Mouse (Mus musculus) forebrain, embryonic 11.5 days (tissue): ENCODE measurements around the gene Slc37a2. TPM values are rescaled to one million over a fixed set of nuclear protein-coding genes. Genes with fewer than 3 reads are reported as not detected.

ENCODE experiments used
- ATAC-seq: fragments of 200-750 bp; cut with Nextera tagmentation; replicated peaks from 2 replicates; pipeline ENCODE4 v1.8.0; 2017; ENCODE audit warnings: moderate TSS enrichment; ENCODE audit not compliant: low FRiP score
- DNase-seq: peaks from one replicate; pipeline ENCODE4 v3.0.0-alpha.2; 2017; ENCODE audit warnings: low spot score
- H3K27ac ChIP-seq: fragments of 300-500 bp; sonication (generic); 2 replicates; pipeline ENCODE4 v1.5.1; 2014; ENCODE audit warnings: low read depth, low read length
- H3K27me3 ChIP-seq: fragments of 300-500 bp; sonication (generic); 2 replicates; pipeline ENCODE4 v1.6.1; 2014; ENCODE audit warnings: mild to moderate bottlenecking, low read length, mixed read lengths; ENCODE audit not compliant: control insufficient read depth, insufficient read depth
- H3K36me3 ChIP-seq: fragments of 300-500 bp; sonication (generic); 2 replicates; pipeline ENCODE4 v1.6.1; 2014; ENCODE audit warnings: mild to moderate bottlenecking, low read length, moderate library complexity, mixed read lengths; ENCODE audit not compliant: control insufficient read depth, insufficient read depth
- H3K4me1 ChIP-seq: fragments of 300-500 bp; sonication (generic); replicated peaks from 2 replicates; pipeline ENCODE4 v1.6.1; 2014; ENCODE audit warnings: low read length, mixed read lengths; ENCODE audit not compliant: control insufficient read depth, insufficient read depth
- H3K4me2 ChIP-seq: fragments of 300-500 bp; sonication (generic); 2 replicates; pipeline ENCODE4 v1.6.1; 2014; ENCODE audit warnings: low read depth, mild to moderate bottlenecking, low read length, moderate library complexity, mixed read lengths; ENCODE audit not compliant: severe bottlenecking
- H3K4me3 ChIP-seq: fragments of 300-500 bp; sonication (generic); 2 replicates; pipeline ENCODE4 v1.5.1; 2014; ENCODE audit warnings: low read depth, low read length
- H3K9ac ChIP-seq: fragments of 300-500 bp; sonication (generic); 2 replicates; pipeline ENCODE4 v1.6.1; 2014; ENCODE audit warnings: low read length
- H3K9me3 ChIP-seq: fragments of 300-500 bp; sonication (generic); 2 replicates; pipeline ENCODE4 v1.6.1; 2016; ENCODE audit warnings: low read length, mixed read lengths; ENCODE audit not compliant: control insufficient read depth
- WGBS: fragments of 180-500 bp; shearing (Covaris S2); extraction: QIAGEN DNeasy Blood & Tissue Kit; methylation state at CpG from one replicate; pipeline ENCODE4 v1.1.7; 2014; 5-methylcytosine and 5-hydroxymethylcytosine counted together
- polyA plus RNA-seq: library from polyadenylated mRNA; unstranded; fragments of >200 nt; fragmentation: Nextera tagmentation; extraction: Ambion mirVana; gene quantifications from 2 replicates; pipeline ENCODE4 v1.2.1, GENCODE M21; 2014

Slc37a2 gene
- polyA plus RNA-seq, 1 experiment from 2014 or later, result 2.2 TPM

DNA sequence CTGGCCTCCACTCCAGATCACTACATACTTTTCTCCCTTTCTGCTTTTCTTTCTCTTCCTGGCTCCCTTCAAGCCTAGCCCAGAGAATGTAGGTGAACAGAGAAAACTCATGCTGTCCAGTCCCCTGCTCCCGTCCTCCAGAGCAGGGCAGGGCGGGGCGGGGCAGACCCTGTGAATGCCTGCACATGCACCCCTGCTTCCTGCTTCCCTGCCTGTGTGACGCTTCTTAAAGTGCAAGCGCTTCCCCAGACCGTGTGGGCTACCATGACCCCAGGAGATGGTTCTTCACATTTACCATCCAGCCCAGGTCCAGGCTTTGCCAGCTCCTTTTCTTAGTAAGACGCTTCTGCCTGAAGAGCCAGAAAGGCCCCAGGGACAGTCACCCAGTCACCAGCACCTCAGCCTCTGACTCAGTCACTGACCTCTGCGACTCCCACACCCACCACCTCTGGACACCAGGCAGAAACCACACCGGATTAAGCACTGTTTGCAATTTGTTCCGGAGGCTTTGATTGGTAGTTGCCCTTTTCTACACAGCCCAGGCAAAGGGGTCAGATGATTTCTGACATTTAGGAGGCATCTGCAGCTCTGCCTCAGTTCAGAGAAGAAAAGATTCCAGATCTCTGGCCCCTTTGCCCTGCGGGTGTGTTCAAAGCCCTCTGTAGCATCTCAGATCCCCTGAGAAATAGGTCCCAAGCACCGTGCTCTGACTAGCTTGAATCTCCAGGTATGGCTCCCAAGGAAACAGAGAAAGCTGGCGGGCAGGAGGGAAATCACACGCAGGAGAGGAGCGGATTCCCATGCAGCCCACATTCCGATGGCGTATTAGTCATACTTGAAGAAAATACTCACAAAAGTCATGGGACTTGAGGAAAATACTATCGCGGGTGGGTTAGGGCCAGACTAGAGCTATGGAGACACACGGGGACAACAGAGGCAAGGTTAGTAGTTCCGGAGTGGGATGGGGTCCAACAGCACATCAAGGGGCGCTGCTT is 23.0 kb downstream of the Slc37a2 start:
- Histone ChIP-seq H3K27ac (no peak overlapping the region), H3K9ac (no peak overlapping the region), H3K4me3 (no peak overlapping the region), H3K27me3 (no peaks in the 10 kb centered on the region), H3K36me3 (no peaks in the 10 kb centered on the region), H3K4me2 (no peak overlapping the region), H3K9me3 (no peaks in the 10 kb centered on the region), H3K4me1 (no peaks in the 10 kb centered on the region)
- ATAC-seq (no peak), DNase-seq (no peak)
- WGBS, result 62% methylated on average over 22 of the region's 22 CpGs

DNA sequence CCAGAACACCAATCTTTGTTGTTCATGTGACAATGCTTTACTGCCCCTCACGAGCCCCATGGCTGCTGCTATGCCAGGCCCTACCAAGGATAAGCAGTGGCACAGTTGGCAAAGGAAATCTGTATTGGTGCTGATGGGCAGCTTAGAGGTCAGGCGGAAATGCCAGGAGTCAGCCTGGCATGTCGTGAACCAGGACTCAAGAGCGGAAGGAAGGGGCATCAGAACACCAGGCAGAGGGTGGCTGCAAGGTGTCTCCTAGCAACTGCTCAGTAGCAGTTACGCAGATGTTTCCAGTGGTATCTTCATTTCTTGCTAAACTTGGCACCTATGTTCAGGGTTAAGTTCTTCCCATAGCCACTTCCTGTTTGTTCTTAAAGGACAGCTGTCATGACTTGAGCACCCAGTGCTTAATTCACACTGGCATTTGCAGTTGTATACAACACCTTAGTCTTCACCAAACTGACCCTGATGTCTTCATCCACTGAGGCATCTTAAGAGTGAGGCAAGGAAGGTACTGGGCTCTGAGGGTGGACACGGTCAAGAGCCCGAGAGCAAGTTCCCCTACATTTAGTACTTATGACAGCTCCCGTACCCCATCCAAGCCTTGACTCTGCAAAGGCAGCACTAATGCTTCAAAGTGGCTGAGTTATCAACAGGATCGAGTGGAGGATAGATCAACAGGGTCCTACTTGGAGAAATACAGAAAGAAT is 24.9 kb downstream of the Slc37a2 start:
- no peak overlapping the region for H3K9ac ChIP-seq
- no peak overlapping the region for H3K4me3 ChIP-seq
- ATAC-seq (no peak), DNase-seq (no peak)
- no peak overlapping the region for H3K4me2 ChIP-seq
- H3K27me3 ChIP-seq, result no peaks in the 10 kb centered on the region
- no peak overlapping the region for H3K27ac ChIP-seq
- H3K36me3 ChIP-seq, result no peaks in the 10 kb centered on the region
- 92% methylated on average over 9 of the region's 9 CpGs for WGBS
- H3K9me3 ChIP-seq, result no peaks in the 10 kb centered on the region
- H3K4me1 ChIP-seq, result no peaks in the 10 kb centered on the region

DNA sequence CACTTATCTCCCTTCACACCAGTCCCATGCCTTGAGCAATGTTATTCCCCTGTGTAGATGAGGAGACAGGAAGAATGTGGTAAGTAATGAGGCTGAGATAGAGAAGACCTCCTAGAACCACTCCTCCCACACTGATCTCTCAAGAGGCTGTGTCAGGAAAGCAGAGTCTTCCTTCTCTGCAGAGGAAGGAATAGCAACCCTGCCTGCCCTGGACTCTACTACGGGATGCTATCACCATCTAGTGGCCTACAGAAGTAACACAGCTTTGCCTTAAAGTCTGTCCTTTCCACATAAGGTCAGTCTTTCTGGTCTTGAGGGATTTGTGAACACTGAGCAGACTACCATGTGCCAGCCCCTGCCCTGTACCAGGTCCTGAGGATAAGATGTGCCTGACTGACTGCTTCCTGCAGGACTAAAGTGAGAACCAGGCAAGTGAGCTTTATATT is 25.6 kb downstream of the Slc37a2 start:
- WGBS, result 0% methylated on average over 1 of the region's 1 CpGs

DNA sequence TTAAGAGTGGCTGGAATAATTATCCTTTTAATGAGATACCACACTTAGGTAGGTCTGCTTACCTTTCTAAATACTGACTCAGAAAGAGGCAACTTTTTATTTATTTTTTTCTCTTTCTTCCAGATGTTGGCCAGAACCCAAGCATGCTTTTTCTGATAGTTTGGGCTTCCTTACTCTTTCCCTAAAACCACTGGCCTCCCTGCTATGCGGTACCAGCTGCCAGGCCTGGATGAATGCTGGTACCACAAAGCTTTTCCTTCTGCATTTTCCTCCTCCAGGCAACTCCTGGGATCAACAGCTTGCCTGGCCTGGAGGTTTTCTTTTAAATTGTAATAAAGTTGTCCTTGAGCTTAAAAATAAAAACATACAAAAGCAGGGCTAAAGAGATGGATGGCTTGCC is 30.0 kb downstream of the Slc37a2 start:
- no peaks in the 10 kb centered on the region for H3K27me3 ChIP-seq
- H3K9ac ChIP-seq, result no peak overlapping the region
- no peaks in the 10 kb centered on the region for H3K36me3 ChIP-seq
- no peaks in the 10 kb centered on the region for H3K4me1 ChIP-seq
- no peak overlapping the region for H3K4me2 ChIP-seq
- no peaks in the 10 kb centered on the region for H3K9me3 ChIP-seq
- ATAC-seq (no peak), DNase-seq (no peak)
- WGBS, result 94% methylated on average over 1 of the region's 1 CpGs
- H3K4me3 ChIP-seq, result no peak overlapping the region
- H3K27ac ChIP-seq, result no peak overlapping the region

More for the DNA sequence above, 25.6 kb downstream of the Slc37a2 start:
- no peaks in the 10 kb centered on the region for H3K4me1 ChIP-seq
- no peak overlapping the region for H3K9ac ChIP-seq
- H3K27ac ChIP-seq, result no peak overlapping the region
- H3K4me2 ChIP-seq, result no peak overlapping the region
- no peaks in the 10 kb centered on the region for H3K9me3 ChIP-seq
- no peak overlapping the region for H3K4me3 ChIP-seq
- peak; percentile 82 for ATAC-seq
- DNase-seq, result peak; percentile 71
- H3K27me3 ChIP-seq, result no peaks in the 10 kb centered on the region
- H3K36me3 ChIP-seq, result no peaks in the 10 kb centered on the region

DNA sequence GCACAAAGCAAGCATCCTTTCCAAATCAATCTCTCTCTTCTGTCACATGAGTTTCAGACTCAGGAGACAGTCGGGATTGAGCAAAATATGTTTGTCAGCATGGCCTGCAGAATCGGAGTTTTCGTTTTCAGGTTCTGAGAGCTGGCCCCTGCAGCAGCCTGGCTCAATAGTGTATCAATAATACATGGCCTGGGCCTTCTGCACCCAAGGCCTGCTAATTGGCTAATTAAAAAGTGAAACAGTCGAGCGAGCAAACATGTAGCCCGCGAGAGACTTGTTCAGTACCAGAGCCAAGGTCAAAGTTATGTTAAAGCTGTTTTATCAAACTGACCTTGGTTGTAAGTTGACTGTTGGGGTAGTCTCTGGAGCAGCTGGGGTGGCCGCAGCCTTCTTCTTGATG is 34.8 kb downstream of the Slc37a2 start:
- no peak for ATAC-seq
- Histone ChIP-seq H3K9me3 (no peaks in the 10 kb centered on the region), H3K4me2 (no peak overlapping the region), H3K27ac (no peak overlapping the region), H3K4me3 (no peak overlapping the region), H3K27me3 (no peaks in the 10 kb centered on the region), H3K4me1 (no peaks in the 10 kb centered on the region), H3K36me3 (no peaks in the 10 kb centered on the region), H3K9ac (no peak overlapping the region)
- DNase-seq, result no peak
- 67% methylated on average over 8 of the region's 8 CpGs for WGBS

DNA sequence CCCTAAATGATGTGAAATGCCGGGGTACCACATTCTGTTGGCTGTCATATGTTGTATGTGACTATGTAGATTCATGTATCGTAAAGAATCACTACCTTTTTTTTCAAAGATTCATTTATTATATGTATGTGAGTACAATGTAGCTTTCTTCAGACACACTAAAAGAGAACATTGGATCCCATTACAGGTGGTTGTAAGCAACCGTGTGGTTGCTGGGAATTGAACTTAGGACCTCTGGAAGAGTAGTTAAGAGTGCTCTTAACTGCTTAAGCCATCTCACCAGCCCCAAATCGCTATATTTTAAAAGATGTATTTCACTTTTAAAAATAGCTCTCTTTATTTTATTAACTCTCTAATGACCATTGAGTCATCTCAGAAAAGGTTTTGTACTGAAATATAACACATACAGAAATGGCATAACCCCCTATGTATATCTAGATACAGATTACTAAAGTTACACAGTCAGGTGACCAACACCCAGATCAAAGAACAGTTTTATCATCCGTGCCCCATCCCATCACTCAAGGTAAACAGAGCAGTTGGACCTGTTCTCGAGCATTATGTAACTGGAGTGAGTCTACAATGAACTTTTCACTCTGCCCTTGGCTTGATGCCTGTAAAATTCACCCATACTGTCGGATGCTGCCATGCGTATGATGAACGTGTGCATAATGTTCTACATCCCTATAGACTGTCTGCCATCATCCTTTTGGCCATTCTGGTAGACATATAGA is 41.0 kb downstream of the Slc37a2 start:
- no peak overlapping the region for H3K9ac ChIP-seq
- ATAC-seq, result no peak
- no peaks in the 10 kb centered on the region for H3K9me3 ChIP-seq
- no peak overlapping the region for H3K4me3 ChIP-seq
- no peak overlapping the region for H3K4me2 ChIP-seq
- WGBS, result 89% methylated on average over 9 of the region's 9 CpGs
- no peaks in the 10 kb centered on the region for H3K4me1 ChIP-seq
- no peak overlapping the region for H3K27ac ChIP-seq
- no peaks in the 10 kb centered on the region for H3K36me3 ChIP-seq
- DNase-seq, result no peak
- H3K27me3 ChIP-seq, result no peaks in the 10 kb centered on the region

DNA sequence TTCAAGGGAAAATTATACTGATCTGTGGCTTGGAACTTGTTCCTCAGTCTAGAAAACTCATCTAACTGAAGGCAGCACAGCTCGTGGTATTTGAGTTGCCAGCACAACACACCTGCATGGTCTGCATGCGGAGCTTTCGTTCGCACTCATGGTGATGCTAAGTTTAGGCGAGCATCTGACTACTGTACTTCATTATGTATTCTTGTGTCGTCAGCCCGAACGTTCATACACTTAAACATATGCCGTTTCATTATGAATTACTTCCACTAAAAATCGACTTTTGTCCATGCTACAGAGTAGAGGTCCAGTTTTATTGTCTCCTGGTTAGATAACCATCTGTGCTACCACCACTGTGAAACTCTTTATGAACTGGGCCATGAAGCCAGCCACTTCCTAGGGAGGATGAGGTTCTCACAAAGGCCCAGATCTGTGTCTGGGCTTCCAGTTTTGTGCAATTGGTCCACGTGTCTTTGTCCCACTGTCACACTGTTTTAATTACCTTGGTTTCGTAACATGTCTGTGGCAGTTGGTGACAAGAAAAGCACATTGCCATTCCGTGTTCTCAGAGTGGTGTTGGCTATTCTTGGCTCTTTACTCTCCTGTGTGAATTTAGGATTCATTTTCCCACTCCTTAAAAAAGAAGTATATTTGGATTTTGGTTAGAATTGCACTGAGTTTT is 42.3 kb downstream of the Slc37a2 start:
- Histone ChIP-seq H3K9ac (no peak overlapping the region), H3K36me3 (no peaks in the 10 kb centered on the region), H3K9me3 (no peaks in the 10 kb centered on the region), H3K4me2 (no peak overlapping the region), H3K4me1 (peaks cover 6% of the 10 kb centered on the region), H3K27ac (no peak overlapping the region), H3K27me3 (no peaks in the 10 kb centered on the region), H3K4me3 (no peak overlapping the region)
- no peak for DNase-seq
- 93% methylated on average over 13 of the region's 13 CpGs for WGBS
- no peak for ATAC-seq

DNA sequence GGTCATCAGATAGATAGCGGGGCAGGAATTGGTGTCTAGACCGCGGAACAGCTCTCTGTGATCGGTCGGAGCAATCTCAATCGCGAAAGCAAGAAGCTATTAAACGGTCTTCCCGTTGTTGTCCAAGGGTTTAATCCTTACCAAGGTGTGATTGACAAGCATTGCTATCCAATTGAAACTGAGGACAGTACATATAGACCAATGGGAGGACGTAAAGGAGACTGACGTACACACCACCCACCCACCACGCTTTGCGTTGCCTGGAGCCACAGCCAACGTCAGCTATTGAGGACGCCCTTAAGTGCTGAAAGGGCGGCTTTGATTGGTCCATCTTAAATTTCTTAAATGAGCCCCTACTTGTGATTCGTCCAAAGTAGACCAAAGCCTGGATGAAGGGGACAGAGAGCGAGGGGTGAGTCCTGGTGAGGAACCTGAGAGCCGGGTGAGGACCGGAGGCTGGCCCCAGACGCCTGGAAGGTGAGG is 47.6 kb downstream of the Slc37a2 start, which contains the start of gene Tmem218:
TSS of gene Tmem218 (plus strand) at position 295 of the 483 bp plus-strand sequence.
- H3K27me3 ChIP-seq, result no peaks in the 10 kb centered on the region
- peak within 1 kb of the TSS; percentile 64 for H3K4me3 ChIP-seq
- DNase-seq (peak; percentile 96), ATAC-seq (peak; percentile 100)
- peaks cover 6% of the 10 kb centered on the region for H3K4me1 ChIP-seq
- H3K9me3 ChIP-seq, result no peaks in the 10 kb centered on the region
- WGBS, result under 1% methylated on average over 21 of the region's 21 CpGs
- H3K27ac ChIP-seq, result peak within 1 kb of the TSS; percentile 69
- peak within 1 kb of the TSS; percentile 67 for H3K4me2 ChIP-seq
- H3K36me3 ChIP-seq, result no peaks in the 10 kb centered on the region
- H3K9ac ChIP-seq, result peak within 1 kb of the TSS; percentile 83
